Mouse (Mus musculus) forebrain, embryonic 16.5 days (tissue): ENCODE measurements at regions not wholly inside any gene's neighbourhood (a gene's known extent, or its start where the extent isn't known, plus 50 kb on each side); places are given as distances from the start of the nearest gene placed in this dataset.

Experiments
- ATAC-seq: fragments of 200-750 bp; cut with Nextera tagmentation; 2 replicates; pipeline ENCODE4 v1.8.0; 2017; ENCODE audit warnings: mild to moderate bottlenecking, moderate library complexity
- H3K27ac ChIP-seq: fragments of 300-500 bp; sonication (generic); 2 replicates; pipeline ENCODE4 v1.5.1; 2014; ENCODE audit warnings: low read length, control low read depth
- H3K27me3 ChIP-seq: fragments of 300-500 bp; sonication (generic); replicated peaks from 2 replicates; pipeline ENCODE4 v1.6.1; 2014; ENCODE audit warnings: low read length; ENCODE audit not compliant: control insufficient read depth, insufficient read depth
- H3K36me3 ChIP-seq: fragments of 300-500 bp; sonication (generic); 2 replicates; pipeline ENCODE4 v1.6.1; 2014; ENCODE audit not compliant: control insufficient read depth, insufficient read depth
- H3K4me1 ChIP-seq: fragments of 300-500 bp; sonication (generic); replicated peaks from 2 replicates; pipeline ENCODE4 v1.6.1; 2014; ENCODE audit warnings: low read length; ENCODE audit not compliant: control insufficient read depth, insufficient read depth
- H3K4me2 ChIP-seq: fragments of 300-500 bp; sonication (generic); 2 replicates; pipeline ENCODE4 v1.6.1; 2014; ENCODE audit warnings: mild to moderate bottlenecking, low read length, control low read depth
- H3K4me3 ChIP-seq: fragments of 300-500 bp; sonication (generic); replicated peaks from 2 replicates; pipeline ENCODE4 v1.5.1; 2014; ENCODE audit warnings: mild to moderate bottlenecking, low read length, control low read depth
- H3K9ac ChIP-seq: fragments of 300-500 bp; sonication (generic); replicated peaks from 2 replicates; pipeline ENCODE4 v1.6.1; 2014; ENCODE audit warnings: low read depth, low read length, control low read depth
- H3K9me3 ChIP-seq: fragments of 300-500 bp; sonication (generic); 2 replicates; pipeline ENCODE4 v1.6.1; 2016; ENCODE audit warnings: low read length; ENCODE audit not compliant: control insufficient read depth
- WGBS: fragments of 180-500 bp; shearing (Covaris S2); extraction: QIAGEN DNeasy Blood & Tissue Kit; methylation state at CpG from one replicate; pipeline ENCODE4 v1.1.7; 2014; 5-methylcytosine and 5-hydroxymethylcytosine counted together

DNA sequence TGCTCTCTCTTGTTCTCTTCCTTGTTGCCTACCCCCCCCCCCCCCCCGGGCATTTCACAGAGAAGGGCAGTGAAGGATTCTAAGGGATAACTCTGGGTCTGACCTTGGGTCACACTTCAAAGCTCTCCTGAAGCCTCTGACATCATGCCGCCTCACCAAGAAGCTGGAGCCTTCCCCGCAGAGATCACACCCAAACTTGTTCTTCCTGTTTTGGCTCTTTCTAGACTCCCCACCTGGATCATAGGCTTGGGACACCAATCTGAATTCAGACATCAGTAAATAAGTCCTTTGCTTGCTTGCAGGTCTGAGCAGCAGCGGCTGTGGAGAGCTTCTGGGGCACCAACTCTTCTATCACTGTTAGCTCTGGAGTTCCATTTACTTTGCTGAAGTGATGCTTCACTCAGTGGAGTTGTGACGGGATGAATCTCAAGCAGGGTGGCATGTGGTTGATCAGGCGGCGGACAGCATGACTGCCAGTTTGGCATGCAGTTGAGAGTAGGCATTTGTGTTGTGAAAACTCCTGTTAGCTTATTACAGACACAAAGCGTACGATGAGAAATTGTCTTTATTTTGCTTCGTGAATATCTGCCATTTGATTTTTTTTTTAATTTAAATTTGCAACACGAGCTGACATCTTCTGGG is 226.5 kb upstream of the Adgrl2 start:
- no peaks in the 10 kb centered on the region for H3K9me3 ChIP-seq
- 67% methylated on average over 11 of the region's 11 CpGs for WGBS
- ATAC-seq = peak; percentile 70; the same call in 1 of the 2 replicates

DNA sequence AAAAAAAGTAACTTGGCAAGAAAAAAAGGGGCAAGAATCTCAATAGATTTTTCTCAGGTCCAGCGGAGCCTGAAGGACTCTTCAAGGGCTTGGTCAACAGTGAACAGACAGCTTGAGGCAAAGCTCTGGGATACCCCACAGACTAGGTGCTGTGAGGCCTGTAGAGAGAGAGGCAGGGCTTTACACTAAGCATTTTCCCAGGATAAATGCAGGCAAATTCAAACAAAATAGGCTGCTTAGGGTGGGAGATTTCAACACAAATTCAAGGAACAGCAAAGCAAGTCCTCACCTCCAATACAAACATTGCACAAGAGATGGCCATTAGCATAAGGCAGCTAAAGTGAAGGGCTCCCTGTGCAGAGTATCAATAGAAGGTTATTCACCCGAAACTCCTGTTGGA is 225.3 kb upstream of the Adgrl2 start:
- WGBS = 74% methylated on average over 2 of the region's 2 CpGs
- peaks cover 16% of the 10 kb centered on the region for H3K4me1 ChIP-seq
- no peak overlapping the region for H3K9ac ChIP-seq
- H3K4me3 ChIP-seq = no peak overlapping the region
- no peak overlapping the region for H3K27ac ChIP-seq
- H3K9me3 ChIP-seq = no peaks in the 10 kb centered on the region
- H3K4me2 ChIP-seq = no peak overlapping the region
- no peak for ATAC-seq
- no peaks in the 10 kb centered on the region for H3K27me3 ChIP-seq
- H3K36me3 ChIP-seq = no peaks in the 10 kb centered on the region

More for the DNA sequence above, 226.5 kb upstream of the Adgrl2 start:
- Histone ChIP-seq H3K4me1 (peaks cover 16% of the 10 kb centered on the region), H3K9ac (no peak overlapping the region), H3K36me3 (no peaks in the 10 kb centered on the region), H3K4me2 (no peak overlapping the region), H3K27me3 (no peaks in the 10 kb centered on the region), H3K27ac (no peak overlapping the region), H3K4me3 (no peak overlapping the region)

DNA sequence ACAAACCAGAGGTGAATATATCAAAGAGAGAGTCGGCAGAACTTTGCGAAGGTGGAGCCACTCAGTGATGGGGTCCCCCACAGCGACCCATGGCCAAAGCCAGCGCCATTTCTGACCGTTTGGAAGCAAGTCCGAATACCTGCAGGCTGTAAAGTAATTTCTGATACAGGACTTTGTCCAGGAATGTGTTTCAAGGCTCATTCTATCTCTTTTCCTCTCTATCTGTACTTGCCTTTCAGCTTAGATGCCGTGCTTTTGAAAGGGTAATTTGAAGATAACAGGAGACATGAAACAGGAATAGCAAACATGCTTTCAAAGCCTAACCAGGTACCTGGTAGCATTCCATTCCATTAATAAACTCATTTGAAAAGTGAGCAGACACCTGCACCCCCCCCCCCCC is 221.6 kb upstream of the Adgrl2 start:
- H3K4me3 ChIP-seq = no peak overlapping the region
- no peaks in the 10 kb centered on the region for H3K36me3 ChIP-seq
- ATAC-seq = no peak
- H3K4me1 ChIP-seq = peaks cover 1% of the 10 kb centered on the region; the same call in 1 of the 2 replicates
- WGBS = 95% methylated on average over 7 of the region's 7 CpGs
- no peaks in the 10 kb centered on the region for H3K27me3 ChIP-seq
- no peak overlapping the region for H3K4me2 ChIP-seq
- no peak overlapping the region for H3K9ac ChIP-seq
- no peaks in the 10 kb centered on the region for H3K9me3 ChIP-seq
- H3K27ac ChIP-seq = no peak overlapping the region

DNA sequence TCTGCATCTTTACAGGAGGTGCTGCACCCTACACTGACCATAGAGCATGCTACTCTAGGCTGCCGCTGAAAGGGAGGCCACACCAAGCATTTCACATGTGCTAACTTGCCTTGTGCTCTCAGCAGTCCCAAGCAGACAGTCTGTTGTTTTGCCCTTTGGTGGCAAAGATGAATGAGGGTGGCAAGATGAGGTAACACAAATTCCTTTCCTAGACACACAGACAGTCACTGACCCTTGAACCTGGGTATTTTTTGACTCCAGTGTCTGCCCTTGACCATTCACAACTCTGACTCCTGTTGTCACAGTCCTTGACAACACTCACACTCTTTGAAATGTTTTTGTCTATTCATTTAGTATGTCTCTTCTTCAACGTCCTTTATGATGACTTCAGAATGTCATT is 218.9 kb upstream of the Adgrl2 start:
- no peak overlapping the region for H3K4me3 ChIP-seq
- no peak overlapping the region for H3K9ac ChIP-seq
- H3K27me3 ChIP-seq = no peaks in the 10 kb centered on the region
- H3K4me1 ChIP-seq = no peaks in the 10 kb centered on the region
- no peaks in the 10 kb centered on the region for H3K36me3 ChIP-seq
- no peak for ATAC-seq
- H3K9me3 ChIP-seq = no peaks in the 10 kb centered on the region
- no peak overlapping the region for H3K27ac ChIP-seq
- no peak overlapping the region for H3K4me2 ChIP-seq
- 94% methylated on average over 2 of the region's 2 CpGs for WGBS

DNA sequence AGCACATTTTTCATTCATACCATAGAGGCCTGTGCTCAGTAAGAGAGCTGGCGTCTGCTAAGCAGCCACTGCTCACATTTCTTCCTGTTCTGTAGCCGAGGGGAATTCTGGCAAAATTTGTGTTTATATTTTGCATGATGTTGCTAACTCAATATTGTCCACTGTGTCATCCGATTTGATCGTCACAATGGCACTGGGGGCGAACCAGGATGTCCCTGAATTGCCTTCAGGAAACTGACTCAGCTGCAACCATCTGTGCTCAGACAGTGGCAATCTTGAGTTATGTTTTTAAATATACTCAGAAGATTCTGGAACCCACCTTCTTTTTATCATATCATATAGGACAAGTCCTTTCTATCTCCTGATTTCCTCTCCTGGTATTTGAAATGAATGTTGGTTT is 213.1 kb upstream of the Adgrl2 start:
- no peak for ATAC-seq
- Histone ChIP-seq H3K4me2 (no peak overlapping the region), H3K4me1 (no peaks in the 10 kb centered on the region), H3K27me3 (no peaks in the 10 kb centered on the region), H3K4me3 (no peak overlapping the region), H3K27ac (no peak overlapping the region), H3K9ac (no peak overlapping the region), H3K36me3 (no peaks in the 10 kb centered on the region), H3K9me3 (no peaks in the 10 kb centered on the region)
- 86% methylated on average over 5 of the region's 5 CpGs for WGBS

DNA sequence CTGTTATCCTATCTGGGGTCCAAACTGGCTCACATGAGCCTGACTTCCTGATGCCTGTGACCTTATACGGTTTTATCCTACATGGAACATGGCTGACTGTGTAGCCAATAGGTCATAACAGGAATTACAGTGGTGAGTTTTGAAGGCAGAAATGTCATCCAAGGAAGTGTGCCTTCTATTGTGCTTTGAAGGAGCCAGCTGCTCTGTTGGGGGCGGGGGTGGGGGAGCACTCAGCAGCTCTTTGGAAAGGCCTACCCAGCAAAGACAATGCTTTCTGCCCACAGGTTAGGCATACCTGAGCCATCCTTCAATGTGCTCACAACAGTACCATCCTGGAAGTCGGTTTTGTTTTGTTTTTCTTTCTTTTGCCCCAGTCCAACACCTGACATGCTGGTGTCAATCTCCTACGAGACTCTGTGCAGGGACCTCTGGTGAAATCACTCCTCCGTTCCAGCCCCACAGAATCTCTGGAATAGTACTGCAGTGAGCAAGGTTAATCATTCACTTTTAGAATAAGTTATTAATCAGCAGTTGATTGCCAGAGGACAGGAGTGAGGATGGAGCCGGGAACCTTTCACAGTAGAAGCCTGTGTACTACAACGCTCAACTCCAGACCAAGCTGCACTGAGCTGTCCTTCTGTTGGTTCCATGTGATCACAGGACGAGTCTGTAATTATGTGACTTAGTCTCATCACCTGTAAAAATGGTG is 206.3 kb upstream of the Adgrl2 start:
- no peaks in the 10 kb centered on the region for H3K36me3 ChIP-seq
- H3K4me1 ChIP-seq = no peaks in the 10 kb centered on the region
- no peak overlapping the region for H3K27ac ChIP-seq
- no peak overlapping the region for H3K4me3 ChIP-seq
- no peak for ATAC-seq
- no peak overlapping the region for H3K9ac ChIP-seq
- H3K9me3 ChIP-seq = no peaks in the 10 kb centered on the region
- H3K4me2 ChIP-seq = no peak overlapping the region
- WGBS = 90% methylated on average over 8 of the region's 8 CpGs
- no peaks in the 10 kb centered on the region for H3K27me3 ChIP-seq

DNA sequence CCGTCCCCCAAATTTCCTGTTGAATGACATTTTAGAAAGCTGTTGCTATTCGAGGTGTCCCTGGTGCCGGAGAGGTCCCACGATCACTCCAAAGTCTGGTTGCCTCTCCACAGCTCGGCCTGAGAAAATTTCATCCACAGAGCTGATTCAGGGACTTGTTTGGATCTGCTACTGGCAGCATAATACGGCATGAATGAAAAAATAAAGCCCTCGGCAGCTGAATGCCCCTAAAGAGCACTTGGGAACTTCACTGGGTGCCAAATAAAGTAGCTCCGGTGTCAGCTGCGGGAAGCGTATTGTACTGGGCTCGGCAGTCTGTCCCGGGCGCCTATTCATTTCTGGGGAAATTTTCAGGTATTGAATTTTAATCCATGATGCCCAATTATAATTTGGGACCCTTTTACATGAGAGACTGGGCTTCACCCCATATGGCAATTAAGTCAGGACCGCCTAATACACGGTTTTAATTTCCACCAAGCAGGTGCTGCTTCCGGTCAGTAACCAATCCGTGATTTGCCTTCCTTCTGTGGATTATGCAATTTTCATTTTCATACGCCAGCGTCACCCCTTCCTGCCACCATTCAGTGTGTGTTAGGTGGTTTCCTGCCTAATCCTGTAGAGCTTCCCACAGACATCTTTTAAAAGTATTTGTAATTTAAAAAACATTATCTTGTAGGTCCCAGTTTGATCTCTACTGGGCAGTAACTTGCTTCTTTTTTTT is 200.7 kb upstream of the Adgrl2 start:
- 4% methylated on average over 19 of the region's 19 CpGs for WGBS
- peak; percentile 80 for ATAC-seq
- H3K9ac ChIP-seq = 0 out of 2 replicates have a peak overlapping the region, but pooled peaks have one; percentile 2
- peak overlapping the region; percentile 55 for H3K4me2 ChIP-seq
- H3K4me3 ChIP-seq = peak overlapping the region; percentile 26
- H3K4me1 ChIP-seq = peaks cover 11% of the 10 kb centered on the region
- no peak overlapping the region for H3K27ac ChIP-seq
- no peaks in the 10 kb centered on the region for H3K36me3 ChIP-seq
- no peaks in the 10 kb centered on the region for H3K9me3 ChIP-seq
- no peaks in the 10 kb centered on the region for H3K27me3 ChIP-seq

DNA sequence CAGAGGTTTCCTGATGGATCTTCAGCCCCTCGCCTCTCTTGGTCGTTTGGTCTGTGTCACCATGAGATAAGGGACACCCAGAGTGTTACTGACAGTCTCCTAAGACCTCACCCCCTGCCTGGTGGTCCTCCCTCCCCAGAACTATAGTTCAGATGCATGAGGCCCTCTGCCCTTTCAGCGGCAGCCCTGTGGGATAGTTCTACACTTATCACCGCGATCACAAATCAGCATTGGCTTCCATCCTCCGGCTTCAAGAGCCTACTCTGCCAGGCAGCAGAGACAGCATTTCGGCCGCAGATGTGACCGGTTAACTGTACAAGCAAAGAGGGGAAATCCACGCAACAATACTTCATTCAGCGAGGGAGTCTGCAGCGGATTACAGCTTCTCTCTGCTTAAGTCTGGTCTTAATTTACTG is 193.8 kb upstream of the Adgrl2 start:
- Histone ChIP-seq H3K9ac (no peak overlapping the region), H3K4me2 (0 out of 2 replicates have a peak overlapping the region, but pooled peaks have one; percentile 1), H3K9me3 (no peaks in the 10 kb centered on the region), H3K27me3 (no peaks in the 10 kb centered on the region), H3K27ac (no peak overlapping the region), H3K4me1 (peaks cover 8% of the 10 kb centered on the region; the same call in 1 of the 2 replicates), H3K4me3 (no peak overlapping the region), H3K36me3 (no peaks in the 10 kb centered on the region)
- ATAC-seq = no peak
- WGBS = 10% methylated on average over 12 of the region's 12 CpGs

DNA sequence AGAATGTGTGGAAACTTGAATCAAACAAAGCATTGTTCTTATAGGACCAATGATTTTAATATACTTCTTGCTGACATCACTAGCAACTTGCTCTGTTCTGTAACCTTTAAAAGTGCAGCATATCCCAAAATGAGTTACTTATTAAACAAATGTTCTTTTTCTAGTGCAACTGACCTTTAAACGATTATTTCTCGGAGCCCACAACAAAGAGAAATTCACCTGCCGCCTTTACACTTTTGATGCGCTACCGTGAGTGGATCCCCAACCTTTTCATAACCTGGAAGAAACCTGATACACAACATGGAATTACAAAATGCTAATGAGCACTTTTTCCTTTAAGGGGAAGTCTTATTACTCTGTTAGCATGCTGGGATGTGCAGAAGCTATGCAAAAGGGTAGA is 191.7 kb upstream of the Adgrl2 start:
- no peaks in the 10 kb centered on the region for H3K9me3 ChIP-seq
- WGBS = 70% methylated on average over 5 of the region's 5 CpGs
- H3K27ac ChIP-seq = no peak overlapping the region
- H3K27me3 ChIP-seq = no peaks in the 10 kb centered on the region
- peaks cover 8% of the 10 kb centered on the region; the same call in 1 of the 2 replicates for H3K4me1 ChIP-seq
- H3K4me2 ChIP-seq = no peak overlapping the region
- ATAC-seq = no peak
- H3K4me3 ChIP-seq = no peak overlapping the region
- H3K9ac ChIP-seq = no peak overlapping the region
- no peaks in the 10 kb centered on the region for H3K36me3 ChIP-seq
